Mouse (Mus musculus) lung, embryonic 14.5 days (tissue): Measurements from ENCODE around the gene Slc30a2. TPM values are rescaled to one million over a fixed set of nuclear protein-coding genes. Genes with fewer than 3 reads are reported as not detected.

Experiments
- ATAC-seq: fragments of 200-750 bp; cut with Nextera tagmentation; 2 replicates; pipeline ENCODE4 v1.8.0; 2017; ENCODE audit warnings: mild to moderate bottlenecking, moderate TSS enrichment, moderate library complexity; ENCODE audit not compliant: insufficient read depth
- DNase-seq: peaks from one replicate; pipeline ENCODE4 v3.0.0-alpha.2; 2015
- H3K27ac ChIP-seq: fragments of 300-500 bp; sonication (generic); 2 replicates; pipeline ENCODE4 v1.5.1; 2014; ENCODE audit warnings: low read depth, mild to moderate bottlenecking, moderate library complexity
- H3K27me3 ChIP-seq: fragments of 300-500 bp; sonication (generic); 2 replicates; pipeline ENCODE4 v1.6.1; 2014; ENCODE audit warnings: low read length, control low read depth; ENCODE audit not compliant: insufficient read depth
- H3K36me3 ChIP-seq: fragments of 300-500 bp; sonication (generic); 2 replicates; pipeline ENCODE4 v1.6.1; 2014; ENCODE audit warnings: control low read depth; ENCODE audit not compliant: insufficient read depth
- H3K4me1 ChIP-seq: fragments of 300-500 bp; sonication (generic); 2 replicates; pipeline ENCODE4 v1.6.1; 2014; ENCODE audit warnings: antibody characterized with exemption, control low read depth; ENCODE audit not compliant: insufficient read depth
- H3K4me2 ChIP-seq: fragments of 300-500 bp; sonication (generic); 2 replicates; pipeline ENCODE4 v1.6.1; 2014; ENCODE audit warnings: mild to moderate bottlenecking
- H3K4me3 ChIP-seq: fragments of 300-500 bp; sonication (generic); 2 replicates; pipeline ENCODE4 v1.5.1; 2014; ENCODE audit warnings: low read depth, low read length
- H3K9ac ChIP-seq: fragments of 300-500 bp; sonication (generic); 2 replicates; pipeline ENCODE4 v1.6.1; 2014
- H3K9me3 ChIP-seq: fragments of 300-500 bp; sonication (generic); 2 replicates; pipeline ENCODE4 v1.6.1; 2016; ENCODE audit warnings: low read depth, low read length, control low read depth
- CTCF ChIP-seq: IDR thresholded peaks from 2 replicates; pipeline ENCODE4 v1.5.1; 2016; ENCODE audit warnings: antibody characterized with exemption, low read depth
- WGBS: fragments of 180-500 bp; shearing (Covaris S2); extraction: QIAGEN DNeasy Blood & Tissue Kit; methylation state at CpG from one replicate; pipeline ENCODE4 v1.1.7; 2014; 5-methylcytosine and 5-hydroxymethylcytosine counted together
- polyA plus RNA-seq: library from polyadenylated mRNA; unstranded; fragments of >200 nt; fragmentation: Nextera tagmentation; extraction: Ambion mirVana; gene quantifications from 2 replicates; pipeline ENCODE4 v1.2.1, GENCODE M21; 2014

The Slc30a2 gene
- polyA plus RNA-seq, 1 experiment from 2014 or later: 0.05 TPM

- Histone ChIP-seq H3K27ac (no peak overlapping the region), H3K4me3 (no peak overlapping the region), H3K4me2 (peak overlapping the region; percentile 39), H3K27me3 (no peaks in the 10 kb centered on the region), H3K36me3 (no peaks in the 10 kb centered on the region), H3K4me1 (no peaks in the 10 kb centered on the region), H3K9me3 (no peaks in the 10 kb centered on the region), H3K9ac (no peak overlapping the region)
- TF ChIP-seq CTCF: no peak
- WGBS: 39% methylated on average over 17 of the region's 17 CpGs
- ATAC-seq: 0 out of 2 replicates have a peak, but pooled peaks have one; percentile 11
- DNase-seq: no peak
These were observed 14.4 kb downstream of the Slc30a2 start for GRCm38 (mm10) chr4:134357461-134357771.

GRCm38 (mm10) chr4:134359649-134360048 is 16.7 kb downstream of the Slc30a2 start:
- H3K27me3 ChIP-seq: no peaks in the 10 kb centered on the region
- no peak for TF ChIP-seq CTCF
- no peak overlapping the region for H3K4me2 ChIP-seq
- DNase-seq: no peak
- no peaks in the 10 kb centered on the region for H3K9me3 ChIP-seq
- no peak overlapping the region for H3K4me3 ChIP-seq
- ATAC-seq: no peak
- no peaks in the 10 kb centered on the region for H3K36me3 ChIP-seq
- no peak overlapping the region for H3K27ac ChIP-seq
- no peak overlapping the region for H3K9ac ChIP-seq
- no peaks in the 10 kb centered on the region for H3K4me1 ChIP-seq
- WGBS: 77% methylated on average over 6 of the region's 6 CpGs

DNA sequence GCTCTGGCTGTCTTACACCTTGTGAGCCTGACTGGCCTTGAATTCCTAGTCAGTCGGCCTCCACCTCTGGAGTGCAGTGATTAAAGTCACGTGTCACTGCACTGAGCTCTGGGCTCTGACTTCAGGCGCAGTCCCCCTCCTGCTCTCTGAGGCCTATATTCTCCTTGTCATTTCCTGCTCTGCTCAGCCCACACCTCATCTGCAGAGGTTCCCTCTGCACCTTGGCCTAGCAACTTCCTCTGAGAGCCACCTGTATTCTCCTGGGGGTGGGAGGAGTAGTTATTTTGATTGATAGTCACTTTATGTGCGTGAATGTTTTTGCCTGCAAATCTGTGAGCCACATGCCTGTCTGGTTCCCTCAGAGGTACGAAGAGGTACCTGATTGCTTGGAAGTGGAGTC is 18.2 kb downstream of the Slc30a2 start:
- Histone ChIP-seq H3K27me3 (no peaks in the 10 kb centered on the region), H3K27ac (peak overlapping the region; percentile 33; the same call in 1 of the 2 replicates), H3K9me3 (no peaks in the 10 kb centered on the region), H3K4me1 (no peaks in the 10 kb centered on the region), H3K9ac (no peak overlapping the region), H3K4me2 (no peak overlapping the region), H3K4me3 (no peak overlapping the region), H3K36me3 (no peaks in the 10 kb centered on the region)
- no peak for TF ChIP-seq CTCF
- DNase-seq: peak; percentile 29
- no peak for ATAC-seq
- WGBS: 23% methylated on average over 5 of the region's 5 CpGs

- no peak overlapping the region for H3K27ac ChIP-seq
- no peak overlapping the region for H3K9ac ChIP-seq
- 67% methylated on average over 9 of the region's 9 CpGs for WGBS
- no peaks in the 10 kb centered on the region for H3K27me3 ChIP-seq
- H3K9me3 ChIP-seq: no peaks in the 10 kb centered on the region
- no peak for DNase-seq
- no peak for TF ChIP-seq CTCF
- no peak for ATAC-seq
- no peak overlapping the region for H3K4me3 ChIP-seq
- no peaks in the 10 kb centered on the region for H3K36me3 ChIP-seq
- H3K4me2 ChIP-seq: no peak overlapping the region
- no peaks in the 10 kb centered on the region for H3K4me1 ChIP-seq
These were observed 19.1 kb downstream of the Slc30a2 start for GRCm38 (mm10) chr4:134362124-134362523.

GRCm38 (mm10) chr4:134362586-134362985 is 19.6 kb downstream of the Slc30a2 start:
- TF ChIP-seq CTCF: no peak
- Histone ChIP-seq H3K4me2 (no peak overlapping the region), H3K9ac (no peak overlapping the region), H3K36me3 (no peaks in the 10 kb centered on the region), H3K27ac (no peak overlapping the region), H3K4me3 (no peak overlapping the region), H3K27me3 (no peaks in the 10 kb centered on the region), H3K4me1 (no peaks in the 10 kb centered on the region), H3K9me3 (no peaks in the 10 kb centered on the region)
- ATAC-seq (peak; percentile 53; the same call in 1 of the 2 replicates), DNase-seq (peak; percentile 53)
- 22% methylated on average over 9 of the region's 9 CpGs for WGBS

DNA sequence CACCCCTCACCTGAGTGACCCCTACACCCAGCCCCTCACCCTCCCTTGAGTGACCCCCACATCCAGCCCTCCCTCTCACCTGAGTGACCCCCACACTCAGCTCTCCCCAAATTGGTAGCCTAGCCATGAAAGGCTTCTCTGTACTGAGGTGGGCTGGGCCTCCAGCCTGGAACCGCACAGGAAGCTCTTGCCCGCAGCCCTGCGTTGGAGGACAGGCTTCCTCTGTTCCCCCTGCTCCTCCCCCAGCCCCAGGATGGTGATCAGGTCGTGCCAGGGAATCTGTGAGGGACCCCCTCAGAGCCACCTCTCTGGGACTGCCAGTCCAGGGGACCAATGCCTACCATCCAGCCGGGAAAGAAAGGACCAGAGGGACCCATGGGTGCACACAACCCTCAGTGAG is 22.3 kb downstream of the Slc30a2 start:
- Histone ChIP-seq H3K4me1 (no peaks in the 10 kb centered on the region), H3K4me3 (no peak overlapping the region), H3K9me3 (no peaks in the 10 kb centered on the region), H3K36me3 (no peaks in the 10 kb centered on the region), H3K27me3 (peaks cover 7% of the 10 kb centered on the region; the same call in 1 of the 2 replicates), H3K27ac (no peak overlapping the region), H3K4me2 (no peak overlapping the region), H3K9ac (no peak overlapping the region)
- DNase-seq (no peak), ATAC-seq (no peak)
- WGBS: 24% methylated on average over 5 of the region's 5 CpGs
- TF ChIP-seq CTCF: no peak

- H3K36me3 ChIP-seq: no peaks in the 10 kb centered on the region
- H3K27me3 ChIP-seq: peaks cover 27% of the 10 kb centered on the region
- peak; percentile 47 for DNase-seq
- H3K4me2 ChIP-seq: peak overlapping the region; percentile 95
- no peaks in the 10 kb centered on the region for H3K9me3 ChIP-seq
- WGBS: 1% methylated on average over 18 of the region's 18 CpGs
- peak; percentile 13; the same call in 1 of the 2 replicates for ATAC-seq
- peaks cover 4% of the 10 kb centered on the region; the same call in 1 of the 2 replicates for H3K4me1 ChIP-seq
- no peak for TF ChIP-seq CTCF
- H3K27ac ChIP-seq: no peak overlapping the region
- H3K4me3 ChIP-seq: peak overlapping the region; percentile 48
- peak overlapping the region; percentile 32; the same call in 1 of the 2 replicates for H3K9ac ChIP-seq
These were observed 27.8 kb downstream of the Slc30a2 start for GRCm38 (mm10) chr4:134370649-134371221.
